Mouse (Mus musculus): ENCODE measurements at regions not wholly inside any gene's neighbourhood (a gene's known extent, or its start where the extent isn't known, plus 50 kb on each side); places are given as distances from the start of the nearest gene placed in this dataset.

- in situ Hi-C loops (cut with MboI, MseI) = no loop called here
These were observed 189.7 kb upstream of the 1810046K07Rik start for GRCm38 (mm10) chr9:51518376-51518775.

GRCm38 (mm10) chr9:51523471-51523870 is 194.8 kb upstream of the 1810046K07Rik start:
- in situ Hi-C loops (cut with MboI, MseI) = no loop called here

- in situ Hi-C loops (cut with MboI, MseI) = no loop called here
These were observed 197.2 kb upstream of the 1810046K07Rik start for GRCm38 (mm10) chr9:51525906-51526305.

GRCm38 (mm10) chr9:51538894-51539293 is 210.2 kb upstream of the 1810046K07Rik start:
- in situ Hi-C loops (cut with MboI, MseI) = no loop called here

- in situ Hi-C loops (cut with MboI, MseI) = no loop called here
These were observed 213.2 kb upstream of the 1810046K07Rik start for GRCm38 (mm10) chr9:51541940-51542339.

- in situ Hi-C loops (cut with MboI, MseI) = no loop called here
These were observed 193.1 kb upstream of the Arhgap20 start for GRCm38 (mm10) chr9:51572040-51572439.

GRCm38 (mm10) chr9:51581601-51582000 is 183.5 kb upstream of the Arhgap20 start:
- in situ Hi-C loops (cut with MboI, MseI) = no loop called here

GRCm38 (mm10) chr9:51593707-51594106 is 171.4 kb upstream of the Arhgap20 start:
- in situ Hi-C loops (cut with MboI, MseI) = loop anchor here (5.0 kb wide), 1 partner anchor 39 kb away; no protein-coding TSS in a partner anchor

GRCm38 (mm10) chr9:51598706-51599105 is 166.4 kb upstream of the Arhgap20 start:
- in situ Hi-C loops (cut with MboI, MseI) = no loop called here

GRCm38 (mm10) chr9:51608158-51608557 is 157.0 kb upstream of the Arhgap20 start:
- in situ Hi-C loops (cut with MboI, MseI) = no loop called here

- in situ Hi-C loops (cut with MboI, MseI) = no loop called here
These were observed 156.3 kb upstream of the Arhgap20 start for GRCm38 (mm10) chr9:51608697-51609456.

- in situ Hi-C loops (cut with MboI, MseI) = no loop called here
These were observed 139.0 kb upstream of the Arhgap20 start for GRCm38 (mm10) chr9:51626156-51626555.

GRCm38 (mm10) chr9:51636097-51636496 is 129.0 kb upstream of the Arhgap20 start:
- in situ Hi-C loops (cut with MboI, MseI) = no loop called here

GRCm38 (mm10) chr9:51636559-51637127 is 128.5 kb upstream of the Arhgap20 start:
- in situ Hi-C loops (cut with MboI, MseI) = no loop called here

GRCm38 (mm10) chr9:51637131-51637920 is 127.8 kb upstream of the Arhgap20 start:
- in situ Hi-C loops (cut with MboI, MseI) = no loop called here

- in situ Hi-C loops (cut with MboI, MseI) = no loop called here
These were observed 123.4 kb upstream of the Arhgap20 start for GRCm38 (mm10) chr9:51641706-51642105.

- in situ Hi-C loops (cut with MboI, MseI) = no loop called here
These were observed 119.7 kb upstream of the Arhgap20 start for GRCm38 (mm10) chr9:51645426-51645825.

- in situ Hi-C loops (cut with MboI, MseI) = no loop called here
These were observed 111.5 kb upstream of the Arhgap20 start for GRCm38 (mm10) chr9:51653376-51654292.

GRCm38 (mm10) chr9:51654645-51655044 is 110.5 kb upstream of the Arhgap20 start:
- in situ Hi-C loops (cut with MboI, MseI) = no loop called here

GRCm38 (mm10) chr9:51657796-51658195 is 107.3 kb upstream of the Arhgap20 start:
- in situ Hi-C loops (cut with MboI, MseI) = no loop called here

All from T-helper 1 cell (primary cell).